Mouse (Mus musculus): Measurements from ENCODE around the gene Vmn2r96. TPM values are rescaled to one million over a fixed set of nuclear protein-coding genes. Genes with fewer than 3 reads are reported as not detected.

The Vmn2r96 gene
- polyA plus RNA-seq (2015; fragmentation: Nextera tagmentation; extraction: Ambion mirVana): not detected in 2 replicates

GRCm38 (mm10) chr17:18572851-18573250, at the start of gene Vmn2r96:
Gene Vmn2r96, plus strand, starts transcription at chr17:18573151.

Other genes with a start within 250 kb of the Vmn2r96 start
- not detected in 2 replicates for gene Vmn2r95, start 149.1 kb upstream of the Vmn2r96 start, polyA plus RNA-seq (2015; fragmentation: Nextera tagmentation; extraction: Ambion mirVana)

Measured in spleen, postnatal 0 days (tissue).